Mouse (Mus musculus) erythroblast, embryonic 14.5 days (primary cell): ENCODE results near the gene Rac1.

Source experiments
- GATA1 ChIP-seq: IDR thresholded peaks from 2 replicates; pipeline ENCODE4 v1.6.1; 2012; ENCODE audit warnings: low read length, inconsistent platforms, mixed read lengths
- TAL1 ChIP-seq: IDR thresholded peaks from 3 replicates; pipeline ENCODE4 v1.6.1; 2012; ENCODE audit warnings: low read length, inconsistent platforms, mixed read lengths

- no peak for TF ChIP-seq GATA1
- no peak for TF ChIP-seq TAL1
These were observed 13.0 kb downstream of the Rac1 start for GRCm38 (mm10) chr5:143514878-143515277.
